Mouse (Mus musculus) urinary bladder, postnatal 10 days (tissue): ENCODE data around the gene Mgat5.

Source experiments
- DNase-seq: peaks from one replicate; pipeline ENCODE4 v3.0.0; 2022; ENCODE audit warnings: low spot score

Gene Mgat5

DNA sequence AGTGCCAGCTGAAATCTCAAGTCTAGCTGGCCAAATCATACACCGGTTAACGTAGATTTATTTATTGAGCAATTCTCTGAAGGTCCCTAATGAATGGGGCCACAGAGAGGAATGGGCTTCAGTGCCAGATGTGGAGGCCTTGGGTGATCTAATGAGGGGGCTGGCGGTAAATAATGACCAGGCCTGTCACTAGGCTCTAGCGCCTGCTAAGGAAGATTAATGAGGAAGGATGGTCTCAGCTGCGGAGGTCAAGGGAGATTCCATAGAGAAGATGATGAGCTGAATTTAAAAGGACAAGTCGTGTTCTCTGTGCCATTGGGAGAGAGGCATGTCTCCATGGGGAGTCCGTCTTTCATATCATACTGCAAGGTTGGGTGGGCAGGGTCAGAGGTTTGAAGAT lies 178.3 kb downstream of the Mgat5 start:
- DNase-seq, result no peak

DNA sequence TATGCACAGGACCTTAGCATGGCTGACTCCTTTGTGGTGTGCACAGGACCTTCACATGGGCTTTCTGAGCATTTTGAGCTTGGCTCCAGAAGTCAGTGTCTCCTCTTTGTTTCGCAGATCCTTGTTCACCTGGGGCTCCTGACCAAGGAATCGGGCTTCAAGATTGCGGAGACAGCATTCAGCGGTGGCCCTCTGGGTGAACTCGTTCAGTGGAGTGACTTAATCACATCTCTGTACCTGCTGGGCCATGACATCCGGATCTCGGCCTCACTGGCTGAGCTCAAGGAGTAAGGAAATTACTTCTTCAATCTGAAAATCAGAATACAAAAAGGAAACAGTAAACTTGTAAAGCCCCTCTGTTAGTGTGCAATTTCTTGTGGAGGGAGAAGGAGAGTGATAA lies 182.4 kb downstream of the Mgat5 start:
- DNase-seq, result no peak

DNA sequence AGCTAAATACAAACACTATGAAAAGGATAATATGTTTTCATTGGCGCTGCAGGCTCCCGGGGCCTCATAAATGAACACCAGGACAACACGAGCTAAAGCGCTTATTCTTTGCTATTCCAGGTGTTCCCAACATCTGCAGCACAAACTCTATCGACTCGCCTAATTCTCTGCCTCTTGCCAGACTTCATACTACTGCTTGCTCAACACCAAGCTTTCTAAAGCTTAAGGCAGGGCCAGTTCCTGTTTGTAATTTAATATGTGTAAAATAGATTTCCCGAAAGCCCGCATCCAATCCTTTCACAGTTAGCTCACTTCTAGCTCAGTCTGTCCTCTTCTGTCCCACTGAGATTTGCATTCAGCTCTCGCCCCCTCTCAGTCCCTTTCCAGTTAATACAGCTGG lies 182.8 kb downstream of the Mgat5 start:
- no peak for DNase-seq

DNA sequence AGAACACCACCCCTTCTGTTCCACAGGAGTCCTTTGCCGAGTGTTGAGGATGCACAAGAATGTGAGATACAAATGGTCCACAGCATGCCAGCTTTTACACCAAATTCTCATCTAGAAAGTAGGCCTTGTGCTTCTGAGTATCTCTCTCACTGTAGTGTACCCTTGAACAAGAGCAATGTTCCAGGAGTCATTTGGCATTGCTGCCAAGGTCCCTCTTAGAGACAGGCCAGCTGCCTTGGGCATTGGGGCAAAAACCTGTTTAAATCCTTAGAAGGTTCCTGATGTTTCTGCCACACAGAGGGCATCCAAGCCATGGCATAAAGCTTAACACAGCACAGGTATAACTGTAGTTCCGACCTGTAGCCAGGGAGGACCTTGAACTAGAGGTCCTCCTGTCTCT lies 189.9 kb downstream of the Mgat5 start:
- no peak for DNase-seq

DNA sequence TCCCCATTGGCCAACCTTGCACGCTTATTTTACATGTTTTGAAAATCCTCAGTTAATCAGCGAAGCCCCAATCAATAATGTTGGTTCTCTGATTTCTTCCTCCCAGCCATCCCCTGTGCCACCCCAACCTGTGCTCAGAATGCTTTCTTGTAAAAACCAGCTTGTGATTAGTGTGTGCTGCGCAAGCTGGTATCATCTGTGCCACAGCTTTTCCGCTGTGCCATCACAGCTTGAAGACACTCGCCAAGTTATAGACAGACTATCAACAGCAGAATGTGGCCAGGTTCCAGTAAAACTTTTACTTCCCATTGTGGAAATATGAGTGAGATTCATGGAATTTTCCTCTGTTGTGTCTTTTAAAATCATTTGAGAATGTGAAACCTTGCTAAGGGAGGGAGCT lies 190.9 kb downstream of the Mgat5 start:
- DNase-seq, result no peak

DNA sequence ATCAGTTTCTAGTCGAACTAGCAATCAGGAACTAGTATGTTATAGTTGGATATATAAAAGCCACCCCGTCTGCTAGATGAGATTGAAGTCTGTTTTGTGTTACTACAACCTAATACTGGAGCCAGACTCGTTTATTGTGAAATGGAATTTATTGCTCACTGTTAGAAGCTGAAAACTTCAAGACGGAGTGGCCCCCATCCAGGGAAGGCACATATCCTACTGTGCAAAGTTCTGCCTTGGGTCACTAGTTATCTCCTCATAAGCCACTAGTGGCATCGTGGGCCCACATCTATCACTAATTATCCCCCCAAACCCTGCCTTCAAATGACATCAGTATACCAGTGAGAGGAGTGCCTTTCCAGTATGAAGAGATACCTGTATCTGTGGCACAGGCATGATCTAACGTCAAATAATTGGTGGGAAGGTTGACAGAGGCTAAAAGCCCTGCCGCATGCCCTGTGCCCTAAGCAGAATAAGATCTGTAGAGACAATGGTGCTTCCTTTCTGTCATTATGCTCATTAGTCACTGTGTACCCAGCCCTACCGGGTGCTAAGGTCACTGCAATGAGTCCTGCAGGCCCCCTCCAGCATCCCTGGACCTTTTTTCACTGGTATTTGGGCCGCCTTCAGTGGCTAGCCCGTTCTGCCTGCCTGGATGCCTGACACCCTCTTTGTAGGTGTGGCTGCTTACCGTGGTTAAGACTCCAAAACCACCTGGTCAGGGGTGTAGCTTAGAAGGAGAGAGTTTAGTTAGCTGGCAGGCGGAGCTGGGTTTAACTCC lies 191.9 kb downstream of the Mgat5 start:
- DNase-seq, result no peak

DNA sequence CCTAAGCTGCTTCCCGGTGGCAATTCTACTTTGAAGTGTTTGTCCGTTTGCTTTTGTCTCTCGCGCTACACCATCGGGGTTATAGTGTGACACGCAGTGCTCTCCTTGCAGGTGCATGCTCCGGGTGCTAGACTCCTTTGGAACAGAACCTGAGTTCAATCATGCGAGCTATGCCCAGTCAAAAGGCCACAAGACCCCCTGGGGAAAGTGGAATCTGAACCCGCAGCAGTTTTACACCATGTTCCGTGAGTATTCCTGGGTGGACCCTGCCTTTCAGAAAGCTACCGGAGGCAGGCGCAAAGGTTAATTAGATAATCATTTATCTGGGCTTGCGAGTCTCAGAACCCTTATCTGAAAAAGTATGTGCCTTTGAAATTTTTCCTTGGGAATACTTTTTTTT lies 192.6 kb downstream of the Mgat5 start:
- no peak for DNase-seq

DNA sequence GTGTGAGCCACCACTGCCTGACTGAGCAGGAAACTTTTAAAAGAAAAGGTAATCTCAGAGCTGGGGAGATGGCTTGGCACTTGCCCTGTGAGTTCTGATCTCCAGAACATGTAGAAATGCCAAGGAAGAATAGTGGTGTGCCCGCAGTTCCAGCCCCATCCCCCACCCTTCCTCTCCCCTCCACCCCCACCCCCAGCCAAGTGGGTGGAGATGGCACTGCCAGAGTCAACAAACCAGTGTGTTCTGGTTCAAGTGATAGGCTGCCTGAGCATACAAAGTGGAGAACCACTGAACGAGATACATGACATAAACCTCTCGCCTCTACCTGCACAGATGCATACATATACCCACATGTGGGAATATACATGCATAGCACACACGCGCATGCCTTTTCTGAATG lies 193.4 kb downstream of the Mgat5 start:
- DNase-seq, result no peak

DNA sequence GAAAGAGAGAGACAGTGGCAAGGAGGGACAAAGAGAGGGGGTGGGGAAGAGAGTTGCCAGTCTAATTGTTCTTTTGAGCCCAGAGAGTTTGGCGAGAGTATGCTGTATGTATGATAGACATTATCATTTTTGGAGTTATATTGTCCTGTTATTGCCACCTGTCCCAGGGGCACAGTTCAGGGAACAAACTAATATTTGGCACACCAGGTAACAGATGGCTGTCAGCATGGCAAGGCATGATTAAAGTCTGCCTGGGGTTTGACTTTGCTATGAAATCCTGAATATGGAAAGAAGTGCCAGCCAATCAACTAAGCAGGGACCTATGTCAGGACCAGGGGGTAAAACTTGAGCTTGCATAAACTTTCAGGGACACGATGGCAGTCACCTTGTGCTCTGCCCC lies 195.4 kb downstream of the Mgat5 start:
- DNase-seq, result no peak

DNA sequence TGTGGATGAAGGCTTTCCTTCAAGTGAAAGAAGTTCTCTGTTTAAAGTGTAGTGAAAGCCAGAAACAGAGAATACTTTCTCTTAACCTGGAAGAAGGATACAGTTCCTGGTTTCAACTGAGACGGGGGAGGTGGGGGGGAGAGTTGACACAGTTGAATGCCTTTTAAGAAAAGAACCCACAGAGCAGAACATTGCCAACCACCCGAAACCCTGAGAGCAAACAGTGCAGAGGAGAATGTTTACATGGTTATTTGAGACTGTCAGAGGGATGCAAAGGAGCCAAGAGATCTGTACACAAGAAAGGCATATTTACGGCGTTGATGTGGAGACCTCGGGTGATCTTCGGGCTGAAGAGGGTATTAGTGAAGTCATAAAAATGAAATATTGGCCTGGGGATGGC lies 195.9 kb downstream of the Mgat5 start:
- no peak for DNase-seq

DNA sequence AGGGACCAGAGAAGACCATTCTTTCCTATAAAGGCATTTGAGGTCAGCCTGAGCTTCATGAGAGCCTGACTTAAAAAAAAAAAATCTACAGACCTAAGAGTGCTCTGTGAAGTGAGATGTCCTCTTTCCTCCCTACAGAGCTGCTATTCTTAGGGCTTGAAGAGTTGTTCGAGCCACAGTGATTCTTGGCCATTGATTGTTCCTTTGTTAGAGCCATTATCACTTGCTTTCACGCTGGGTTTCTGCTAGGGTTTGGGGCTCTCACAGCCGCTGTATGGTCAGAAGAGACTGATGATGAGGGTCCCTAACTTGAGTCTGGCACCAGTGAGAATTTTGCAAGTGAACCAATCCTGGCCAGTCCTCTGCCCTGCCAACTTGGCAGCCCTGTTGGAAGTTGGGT lies 199.8 kb downstream of the Mgat5 start:
- DNase-seq, result no peak

DNA sequence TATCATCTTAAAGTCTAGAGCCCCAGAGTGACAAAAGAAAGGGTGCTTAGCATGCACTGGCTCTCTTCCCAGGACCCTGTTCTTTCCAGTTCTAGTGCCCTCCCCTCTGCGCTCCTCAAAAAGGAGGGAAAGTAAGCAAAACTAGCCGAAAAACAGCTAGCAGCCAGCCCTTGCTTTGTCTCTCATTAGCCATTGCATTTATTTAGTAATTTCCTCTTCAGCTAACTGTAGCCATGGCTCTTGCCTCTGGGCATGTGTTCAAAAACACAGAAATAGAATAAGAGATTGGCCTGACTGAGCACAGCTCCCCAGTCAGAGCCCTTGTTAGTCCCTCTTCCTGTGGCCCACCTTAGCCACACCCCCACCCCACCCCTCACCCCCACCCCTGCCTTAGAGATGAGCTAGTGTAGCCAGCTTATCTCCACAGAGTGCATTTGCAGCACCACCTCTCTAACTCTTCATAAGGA lies 204.2 kb downstream of the Mgat5 start:
- no peak for DNase-seq

DNA sequence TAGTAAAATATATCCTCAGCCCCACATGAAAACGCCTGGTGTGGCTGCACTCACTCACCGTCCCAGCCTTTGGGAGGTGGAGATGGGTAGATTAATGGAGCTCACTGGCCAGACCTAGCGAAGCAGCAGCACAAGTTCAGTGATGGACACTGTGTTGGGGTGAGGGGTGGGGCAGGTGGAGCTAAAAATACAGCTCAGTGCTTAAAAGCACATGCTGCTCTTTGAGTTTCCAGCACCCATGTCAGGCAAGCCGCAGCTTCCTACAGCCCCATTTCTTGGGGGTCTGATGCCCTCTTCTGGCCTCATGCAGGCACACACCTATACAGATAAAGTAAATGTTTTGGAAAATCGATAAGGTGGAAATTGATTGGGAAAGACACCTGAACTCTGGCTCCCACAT lies 204.7 kb downstream of the Mgat5 start:
- no peak for DNase-seq

DNA sequence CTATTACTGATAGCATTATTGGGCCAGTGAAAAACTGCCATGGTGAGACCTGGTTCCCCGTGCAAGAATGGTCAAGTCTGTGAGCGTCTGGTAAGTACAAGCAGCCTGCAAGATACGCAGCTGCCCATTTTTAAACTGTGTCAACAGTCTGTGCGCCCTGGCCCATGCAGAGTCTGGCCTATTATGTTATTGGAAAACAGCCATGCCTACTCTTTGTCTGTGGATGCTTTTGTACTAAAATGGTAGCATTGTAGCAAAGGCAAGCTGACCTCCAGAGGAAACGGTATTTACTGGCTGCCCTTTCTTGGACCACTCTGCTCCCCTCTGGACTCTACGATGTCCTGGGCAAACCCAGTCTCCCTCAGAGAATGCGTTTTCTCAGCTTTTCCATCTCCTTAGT lies 209.7 kb downstream of the Mgat5 start:
- DNase-seq, result no peak

DNA sequence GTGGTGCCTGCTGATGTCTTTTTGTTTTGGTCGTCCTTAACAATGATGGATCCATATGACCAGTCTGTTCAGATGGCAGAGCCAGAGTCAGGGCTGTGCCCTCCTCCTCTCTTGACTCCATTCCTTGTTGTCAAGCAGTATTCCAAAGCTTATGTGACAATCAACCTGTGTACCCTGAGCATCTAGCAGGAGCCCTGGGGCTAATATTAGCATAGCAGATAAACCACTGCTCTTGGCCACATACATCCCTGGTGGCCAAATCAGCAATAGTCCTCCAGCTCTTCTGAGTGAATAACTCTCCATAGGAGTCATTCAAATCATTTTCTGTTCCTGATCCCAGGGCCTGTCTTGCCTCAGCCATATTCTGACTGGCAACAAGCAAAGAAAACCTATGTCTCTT lies 211.1 kb downstream of the Mgat5 start:
- no peak for DNase-seq

DNA sequence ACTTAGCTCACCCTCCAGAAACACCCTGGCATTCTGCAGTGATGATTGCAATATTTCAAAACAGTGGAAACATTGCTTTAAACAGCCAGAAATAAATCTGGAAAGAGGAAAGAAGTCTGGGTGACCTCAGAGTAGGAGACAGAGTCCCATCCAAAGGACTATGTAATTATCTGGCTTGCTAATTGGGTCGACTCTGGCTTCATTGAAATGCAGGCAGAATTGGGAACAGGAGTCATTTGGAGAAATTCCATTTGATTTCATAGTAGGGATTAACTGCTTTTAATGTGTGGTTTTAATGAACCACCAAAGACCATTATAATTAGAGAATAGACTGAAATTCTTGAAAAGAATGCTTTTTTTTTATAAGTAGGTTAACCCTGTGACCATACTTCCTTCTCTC lies 212.2 kb downstream of the Mgat5 start:
- no peak for DNase-seq

DNA sequence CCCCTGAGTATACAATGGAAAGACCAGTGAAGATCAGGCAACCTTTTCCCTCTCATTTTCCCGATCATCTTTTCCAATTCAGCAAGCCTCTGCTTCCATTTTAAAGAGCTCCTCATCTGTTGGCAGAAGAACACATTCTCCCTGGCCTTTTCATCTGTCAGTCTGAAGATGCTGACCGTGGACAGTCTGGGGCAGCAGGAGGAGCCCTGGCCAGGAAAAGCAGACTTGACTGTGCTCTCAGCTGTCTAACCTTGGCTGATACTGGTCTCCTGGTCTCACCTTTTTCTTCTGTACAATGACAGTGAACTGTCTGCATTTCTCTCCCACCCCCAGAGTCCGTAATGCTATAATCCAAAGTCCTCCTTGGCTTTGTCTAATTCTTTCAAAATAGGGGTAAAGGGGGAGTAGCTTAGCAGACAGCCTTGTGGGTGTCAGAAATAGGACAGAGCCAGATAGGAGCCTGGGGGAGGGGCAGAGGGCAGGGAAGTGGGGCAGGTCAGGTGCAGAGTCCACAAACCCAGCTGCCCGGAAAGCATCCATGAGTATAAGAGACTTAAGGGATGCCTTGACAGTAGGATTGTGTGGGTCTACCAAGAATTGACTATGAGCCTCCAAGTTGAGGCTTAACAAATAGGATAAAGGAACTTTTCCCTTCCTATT lies 214.2 kb downstream of the Mgat5 start:
- DNase-seq, result no peak

DNA sequence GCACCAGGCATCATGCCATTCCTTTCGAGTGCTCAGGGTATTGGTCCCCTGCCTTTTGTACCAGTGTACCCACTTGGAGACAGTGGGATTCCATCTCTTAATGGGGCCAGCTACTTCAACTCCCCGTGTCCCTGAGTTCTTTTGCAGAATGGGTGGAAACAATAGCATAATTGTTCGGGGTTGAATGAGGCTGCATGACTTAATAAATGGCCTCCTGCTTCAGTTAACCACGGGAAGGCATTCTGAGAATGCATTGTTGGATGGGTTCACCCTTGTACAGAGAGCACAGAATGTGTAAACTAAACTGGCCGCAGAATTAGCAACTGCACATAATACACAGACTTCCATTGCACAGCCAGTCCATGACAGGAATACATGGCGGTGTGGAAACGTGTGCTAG lies 214.8 kb downstream of the Mgat5 start:
- DNase-seq, result no peak

DNA sequence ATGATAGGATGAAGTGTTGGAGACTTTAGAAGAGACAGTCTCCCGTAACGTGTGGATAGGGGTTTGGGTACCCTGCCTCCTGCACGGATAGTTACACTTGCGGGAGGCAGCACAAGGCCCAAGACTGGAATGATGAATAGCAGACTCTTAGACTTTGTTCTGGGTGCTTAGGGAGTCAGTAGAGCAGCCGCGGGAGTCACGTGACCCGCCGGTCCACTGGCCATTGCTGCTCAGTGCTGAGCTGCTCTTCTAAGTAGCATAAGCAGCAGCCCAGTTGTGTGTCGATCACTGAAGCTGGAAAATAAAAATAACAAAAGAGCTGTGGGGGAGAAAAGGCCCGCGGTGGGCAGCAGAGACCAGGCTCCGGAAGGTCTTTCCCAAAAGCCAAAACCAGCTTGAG lies 215.6 kb downstream of the Mgat5 start:
- DNase-seq, result no peak

DNA sequence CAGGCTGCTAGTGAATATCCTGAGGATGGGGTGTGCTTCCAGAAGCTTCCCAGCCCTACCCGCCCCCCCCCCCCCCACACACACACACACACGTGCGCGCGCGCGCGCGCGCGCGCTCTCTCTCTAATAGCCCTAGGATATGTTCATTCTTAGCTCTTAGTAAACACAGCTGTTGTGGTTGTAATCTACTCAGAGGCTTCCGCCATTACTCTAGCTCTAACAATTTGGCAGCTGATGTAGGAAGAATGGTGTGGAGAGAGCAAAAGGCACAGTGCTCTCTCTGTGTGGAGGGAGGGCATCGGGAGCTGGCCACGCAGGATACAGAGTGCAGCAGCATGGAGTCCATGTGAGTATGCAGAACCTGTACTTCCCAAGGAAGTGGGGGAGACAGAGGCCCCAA lies 216.0 kb downstream of the Mgat5 start:
- no peak for DNase-seq

DNA sequence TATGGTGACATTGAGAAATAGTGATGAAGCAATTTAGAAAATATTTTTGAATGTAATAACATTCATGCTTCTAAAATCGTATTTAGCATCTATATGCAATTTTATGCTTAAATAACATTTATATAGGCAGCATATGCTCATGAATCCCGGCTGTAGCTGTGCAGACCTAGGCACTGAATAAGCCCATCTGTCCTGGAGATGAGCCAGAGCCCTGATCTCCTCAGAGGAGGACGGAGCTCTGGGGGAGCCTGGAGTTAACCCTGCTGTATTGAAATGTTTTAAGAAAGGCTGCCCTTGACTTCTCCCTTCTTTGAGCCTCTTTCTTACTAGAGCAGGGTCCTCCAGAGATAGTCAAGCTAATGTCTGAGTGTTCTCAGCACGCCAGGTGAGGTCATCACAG lies 217.8 kb downstream of the Mgat5 start:
- no peak for DNase-seq

DNA sequence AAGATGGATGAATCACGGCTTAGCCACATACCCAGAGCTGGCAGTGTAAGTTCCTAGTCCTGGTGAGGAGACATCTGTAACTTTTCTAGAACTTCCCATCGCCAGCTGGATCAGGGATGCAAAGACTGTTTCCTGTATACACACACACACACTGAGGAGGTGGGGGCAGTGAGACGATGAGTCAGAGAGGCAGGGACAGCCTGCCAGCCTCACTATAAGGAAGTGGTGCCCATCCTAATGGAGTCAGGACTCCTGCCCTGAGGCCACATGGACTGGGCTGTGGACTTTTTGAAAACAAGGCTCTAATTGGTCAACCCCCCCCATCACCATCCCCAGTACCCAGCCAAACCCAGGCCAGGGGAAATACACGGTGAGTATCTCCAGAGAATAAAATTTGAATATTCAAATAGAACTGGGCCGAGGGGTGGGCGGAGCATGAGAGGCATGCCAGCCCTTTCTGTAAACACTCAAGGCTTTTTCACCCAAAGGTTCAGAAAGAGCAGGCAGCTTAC lies 220.3 kb downstream of the Mgat5 start:
- no peak for DNase-seq

DNA sequence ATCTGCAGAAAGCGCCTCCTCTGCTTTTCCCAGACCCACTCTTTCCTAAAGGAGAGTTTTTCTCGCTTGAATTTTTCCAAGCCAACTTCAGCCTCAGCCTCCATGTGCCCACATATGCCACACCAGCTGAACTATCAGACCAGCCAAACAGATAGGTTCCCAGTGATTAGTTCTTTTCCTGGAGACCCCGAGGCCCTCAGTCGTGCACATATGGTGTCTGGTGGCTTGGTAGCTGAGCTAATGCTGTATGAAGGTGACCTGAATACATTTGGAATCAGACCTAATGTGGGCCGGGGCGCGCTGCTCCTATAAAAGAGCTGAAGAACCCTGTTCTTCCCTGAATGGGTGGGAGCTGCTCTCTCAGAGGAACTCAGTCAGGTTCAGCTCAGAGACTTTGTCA lies 225.5 kb downstream of the Mgat5 start:
- no peak for DNase-seq

DNA sequence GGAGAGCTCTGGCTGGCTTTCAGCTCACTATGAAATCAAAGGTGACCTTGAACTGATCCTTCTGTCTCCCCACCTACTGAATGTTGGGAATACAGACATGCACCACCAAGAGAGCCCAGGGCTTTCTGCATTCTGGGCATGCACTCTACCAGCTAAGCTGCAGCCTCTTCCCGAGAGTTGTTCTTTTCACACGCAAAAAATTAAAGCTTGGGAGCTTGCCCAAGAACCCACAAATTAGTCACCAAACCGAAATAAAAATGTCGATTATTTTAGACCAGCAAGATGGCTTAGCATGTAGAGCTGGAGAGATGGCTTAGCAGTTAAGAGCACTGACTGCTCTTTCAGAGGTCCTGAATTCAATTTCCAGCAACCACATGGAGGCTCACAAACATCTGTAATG lies 230.0 kb downstream of the Mgat5 start:
- DNase-seq, result no peak
